Mouse (Mus musculus) ES-Bruce4 (cell line): ENCODE data around the gene Fitm1.

Experiments
- CTCF ChIP-seq: IDR thresholded peaks from one replicate; pipeline ENCODE4 v1.8.1; 2011; ENCODE audit warnings: low read depth, low read length
- EP300 ChIP-seq: IDR thresholded peaks from 2 replicates; pipeline ENCODE4 v1.6.1; 2011; ENCODE audit warnings: low read depth, low read length; ENCODE audit not compliant: insufficient read depth
- POLR2A ChIP-seq: IDR thresholded peaks from one replicate; pipeline ENCODE4 v1.8.1; 2011; ENCODE audit warnings: low read length; ENCODE audit not compliant: insufficient read depth

DNA sequence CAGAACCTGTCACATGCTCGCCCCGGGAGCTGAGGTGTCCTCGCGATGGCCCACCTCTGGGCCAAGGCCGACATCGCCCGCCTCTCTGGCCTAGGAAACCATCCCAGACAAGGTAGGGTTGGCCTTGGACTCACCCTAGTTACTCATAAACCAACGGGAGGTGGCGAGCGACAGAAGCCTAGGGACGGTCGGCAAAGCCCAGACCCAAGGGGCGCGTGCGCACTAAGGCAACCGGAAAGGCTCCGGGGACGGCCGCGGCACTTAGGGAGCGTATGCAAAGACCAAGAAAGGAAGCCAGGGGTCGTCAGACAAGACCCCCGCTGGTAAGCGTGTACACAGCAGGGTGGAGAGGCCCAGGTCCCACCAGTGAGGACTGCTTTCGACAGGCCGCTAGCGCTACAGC, 15.6 kb upstream of the Fitm1 start, which contains the start of gene Dcaf11:
- TF ChIP-seq CTCF, result no peak
- no peak for TF ChIP-seq POLR2A
- 0 out of 2 replicates have a peak, but pooled peaks have one; percentile 67 for TF ChIP-seq EP300
